Mouse (Mus musculus): ENCODE results near the gene Phf13. TPM values are rescaled to one million over a fixed set of nuclear protein-coding genes. Genes with fewer than 3 reads are reported as not detected.

Phf13 gene
- total RNA-seq, 1 experiment from 2014 or later: 19.0 TPM

DNA sequence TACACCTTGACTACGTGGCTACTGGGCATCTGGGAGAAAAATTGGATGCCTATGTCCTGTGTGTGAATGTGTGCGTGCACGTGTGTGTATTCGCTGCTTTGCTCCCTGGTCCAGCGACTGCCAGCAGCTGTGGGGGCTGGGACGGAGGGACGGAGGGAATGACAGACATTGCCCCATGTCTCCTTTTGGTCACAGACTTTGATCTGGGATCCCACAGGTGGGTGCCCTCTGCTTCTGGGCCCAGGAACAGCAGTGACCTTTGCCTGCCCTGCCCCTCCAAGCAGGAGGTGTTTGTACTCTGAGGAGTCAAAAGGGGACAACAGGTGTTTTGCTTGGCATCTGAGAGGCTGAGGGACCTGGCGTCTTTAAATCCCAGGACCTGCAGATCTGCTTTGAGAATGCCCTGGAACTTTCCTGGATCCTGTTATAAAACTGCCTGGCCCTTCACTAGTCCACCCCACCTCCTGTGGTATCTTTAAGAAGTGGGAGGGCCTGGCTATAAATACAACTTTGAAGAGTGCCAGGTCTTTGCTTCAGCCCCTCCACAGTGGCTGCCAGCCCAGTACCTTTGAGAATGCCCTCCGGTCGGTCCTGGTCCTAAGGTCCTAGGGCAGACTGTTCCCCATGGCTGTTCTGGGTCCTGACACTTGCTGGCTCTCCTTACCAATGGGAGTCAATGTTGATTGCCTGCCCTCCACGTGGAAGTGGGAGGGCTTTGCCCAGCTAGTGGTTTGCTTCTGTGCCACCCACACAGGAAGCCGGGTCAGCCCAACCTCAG lies 17.2 kb upstream of the Phf13 start:
- DNase-seq: no peak

- no peak for DNase-seq
Observed at GRCm38 (mm10) chr4:152012109-152012508, 16.1 kb upstream of the Phf13 start.

- DNase-seq: no peak
Observed at GRCm38 (mm10) chr4:152011171-152011760, 15.2 kb upstream of the Phf13 start.

- DNase-seq: no peak
Observed at GRCm38 (mm10) chr4:152010707-152011134, 14.7 kb upstream of the Phf13 start.

- DNase-seq: peak; percentile 54
Observed at GRCm38 (mm10) chr4:152010091-152010706, 14.1 kb upstream of the Phf13 start.

DNA sequence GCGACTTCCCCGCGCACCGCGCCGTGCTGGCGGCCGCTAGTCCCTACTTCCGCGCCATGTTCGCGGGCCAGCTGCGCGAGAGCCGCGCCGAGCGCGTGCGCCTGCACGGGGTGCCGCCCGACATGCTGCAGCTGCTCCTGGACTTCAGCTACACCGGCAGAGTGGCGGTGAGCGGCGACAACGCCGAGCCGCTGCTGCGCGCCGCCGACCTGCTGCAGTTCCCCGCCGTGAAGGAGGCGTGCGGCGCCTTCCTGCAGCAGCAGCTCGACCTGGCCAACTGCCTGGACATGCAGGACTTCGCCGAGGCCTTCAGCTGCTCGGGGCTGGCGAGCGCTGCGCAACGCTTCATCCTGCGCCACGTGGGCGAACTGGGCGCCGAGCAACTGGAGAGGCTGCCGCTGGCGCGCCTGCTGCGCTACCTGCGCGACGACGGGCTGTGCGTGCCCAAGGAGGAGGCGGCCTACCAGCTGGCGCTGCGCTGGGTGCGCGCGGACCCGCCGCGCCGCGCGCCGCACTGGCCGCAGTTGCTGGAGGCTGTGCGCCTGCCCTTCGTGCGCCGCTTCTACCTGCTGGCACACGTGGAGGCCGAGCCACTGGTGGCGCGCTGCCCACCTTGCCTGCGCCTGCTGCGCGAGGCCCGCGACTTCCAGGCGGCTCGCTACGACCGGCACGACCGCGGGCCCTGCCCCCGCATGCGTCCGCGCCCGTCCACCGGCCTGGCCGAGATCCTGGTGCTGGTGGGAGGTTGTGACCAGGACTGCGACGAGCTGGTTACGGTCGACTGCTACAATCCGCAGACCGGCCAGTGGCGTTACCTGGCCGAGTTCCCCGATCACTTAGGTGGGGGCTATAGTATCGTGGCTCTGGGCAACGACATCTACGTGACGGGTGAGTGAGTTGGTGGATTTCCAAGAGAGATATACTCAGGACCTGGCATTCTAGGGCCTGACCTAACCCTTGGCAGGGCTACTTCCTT lies 13.3 kb upstream of the Phf13 start:
- DNase-seq: peak; percentile 64

DNA sequence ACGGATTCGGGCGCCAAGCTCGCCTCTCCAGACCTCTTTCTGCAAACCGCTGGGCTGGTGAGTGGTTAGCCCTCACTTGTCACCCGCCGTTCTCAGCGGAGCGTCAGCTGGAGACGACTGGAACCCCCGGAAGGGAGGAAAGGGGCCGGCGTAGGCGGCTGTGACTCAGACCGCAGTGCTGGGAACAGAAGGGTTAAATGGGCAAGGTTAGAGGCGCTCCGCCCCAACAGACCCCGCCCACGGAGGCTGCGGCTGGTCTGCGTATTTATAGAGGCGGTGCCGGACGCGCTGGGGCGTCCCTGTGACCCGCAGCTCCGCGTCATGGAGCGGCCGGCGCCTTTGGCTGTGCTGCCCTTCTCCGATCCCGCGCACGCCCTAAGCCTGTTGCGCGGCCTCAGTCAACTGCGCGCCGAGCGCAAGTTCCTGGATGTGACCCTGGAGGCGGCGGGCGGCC lies 12.6 kb upstream of the Phf13 start, which contains the start of gene Klhl21:
Gene Klhl21, plus strand, starts transcription at position 182 of the 454 bp plus-strand sequence.
- DNase-seq: peak; percentile 95

GRCm38 (mm10) chr4:152008148-152008500 lies 12.1 kb upstream of the Phf13 start:
- no peak for DNase-seq

- DNase-seq: no peak
Observed at GRCm38 (mm10) chr4:152007481-152008147, 11.6 kb upstream of the Phf13 start.

DNA sequence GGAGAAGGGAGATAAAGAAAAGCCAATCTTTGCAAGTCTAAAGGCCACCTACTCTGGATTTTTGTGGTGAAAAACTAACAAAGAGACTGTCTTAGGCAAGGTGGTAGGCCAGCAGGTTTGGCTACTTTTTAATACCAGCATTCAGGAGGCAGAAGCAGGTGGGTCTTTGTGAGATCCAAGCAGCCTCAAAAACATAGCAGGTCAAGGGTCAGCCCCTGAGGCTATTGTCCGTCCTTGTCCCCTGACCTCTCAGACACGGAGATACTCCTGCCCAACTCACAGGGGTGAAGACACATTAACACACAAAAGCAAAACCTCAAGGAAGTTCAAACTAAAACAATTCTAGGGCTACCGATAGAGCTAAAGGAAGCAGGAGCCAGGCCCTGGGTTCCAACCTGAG lies 10.8 kb upstream of the Phf13 start:
- no peak for DNase-seq

DNA sequence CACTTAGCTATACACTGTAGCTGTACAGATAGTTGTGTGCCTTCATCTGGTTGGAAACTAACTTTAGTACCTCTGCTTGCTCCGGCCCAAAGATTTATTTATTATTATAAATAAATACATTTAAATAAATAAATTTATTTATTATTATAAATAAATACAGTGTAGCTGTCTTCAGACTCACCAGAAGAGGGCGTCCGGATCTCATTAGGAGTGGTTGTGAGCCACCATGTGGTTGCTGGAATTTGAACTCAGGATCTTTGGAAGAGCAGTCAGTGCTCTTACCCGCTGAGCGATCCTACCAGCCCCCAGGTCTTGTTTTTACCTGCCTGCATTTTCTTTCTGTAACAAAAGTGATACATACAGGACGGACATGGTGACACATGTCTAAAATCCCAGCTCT lies 10.1 kb upstream of the Phf13 start:
- DNase-seq: no peak

DNA sequence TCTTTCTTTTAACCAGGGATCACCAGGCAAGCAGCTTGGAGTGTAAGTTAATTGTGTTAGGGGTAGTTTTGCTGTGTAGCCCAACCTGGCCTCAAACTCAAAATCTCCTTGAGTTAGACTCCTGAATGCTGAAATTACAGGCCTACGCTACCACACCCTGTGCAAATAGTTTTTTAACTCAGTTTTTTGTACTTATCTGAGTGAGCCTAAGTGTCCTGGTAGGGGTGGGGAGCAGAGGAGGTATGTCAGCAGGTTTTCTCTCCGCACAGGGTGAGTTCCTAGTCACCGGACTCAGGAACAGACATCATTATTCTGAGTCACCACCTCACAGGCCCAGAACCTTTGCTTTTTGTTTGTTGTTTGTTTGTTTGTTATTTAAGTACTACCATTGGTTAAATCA lies 6.0 kb upstream of the Phf13 start:
- DNase-seq: no peak

DNA sequence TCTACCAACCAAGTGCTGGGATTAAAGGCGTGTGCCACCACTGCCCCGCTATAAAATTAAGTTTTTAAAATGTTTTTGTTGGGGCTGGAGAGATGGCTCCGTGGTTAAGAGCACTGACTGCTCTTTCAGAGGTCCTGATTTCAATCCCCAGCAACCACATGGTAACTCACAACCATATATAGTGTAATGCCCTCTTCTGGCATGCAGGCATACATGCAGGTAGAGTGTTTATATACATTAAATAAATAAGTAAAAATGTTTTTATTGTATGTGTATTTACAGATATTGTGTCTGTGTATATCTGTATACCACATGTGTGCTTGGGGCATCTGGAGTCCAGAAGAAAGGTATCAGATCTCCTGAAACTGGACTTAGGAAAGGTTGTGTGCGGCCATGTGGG lies 5.3 kb upstream of the Phf13 start:
- no peak for DNase-seq

DNA sequence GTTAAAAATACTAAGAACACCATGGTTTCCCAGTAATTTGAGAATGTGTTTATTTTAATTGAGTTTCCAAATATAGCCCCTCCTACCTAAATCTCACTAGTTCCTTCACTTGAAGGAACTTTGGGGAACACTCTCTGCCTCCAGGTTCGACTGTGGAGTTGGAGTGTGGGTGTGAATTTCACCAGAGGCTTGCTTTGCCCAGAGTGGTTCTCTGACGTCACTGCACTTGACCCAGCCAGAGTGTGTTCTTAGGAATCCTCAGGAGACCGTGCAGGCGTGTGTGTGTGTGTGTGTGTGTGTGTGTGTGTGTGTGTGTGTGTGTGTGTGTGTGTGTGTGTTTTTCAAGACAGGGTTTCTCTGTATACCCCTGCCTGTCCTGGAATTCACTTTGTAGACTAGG lies 4.8 kb upstream of the Phf13 start:
- no peak for DNase-seq

DNA sequence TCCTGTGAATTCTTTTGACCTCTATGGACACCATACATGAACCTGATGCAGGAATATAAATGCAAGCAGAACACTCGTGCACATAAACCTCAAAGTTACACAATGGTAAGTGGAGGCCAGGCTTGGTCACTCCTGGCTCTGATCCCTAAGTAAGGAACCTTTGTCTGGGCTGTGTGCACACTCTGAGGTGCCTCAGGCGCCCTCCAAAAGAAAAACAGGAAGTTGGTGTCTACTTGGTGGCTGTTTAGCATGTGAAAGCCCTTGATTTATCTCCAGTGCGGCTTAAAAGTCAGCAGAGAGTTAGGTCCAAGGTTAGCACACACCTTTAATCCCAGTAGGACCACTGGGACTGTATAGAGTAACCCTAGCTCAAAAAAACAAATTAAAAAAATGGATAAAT lies 3.4 kb upstream of the Phf13 start:
- DNase-seq: no peak

GRCm38 (mm10) chr4:151997701-151998100 lies 1.6 kb upstream of the Phf13 start:
- no peak for DNase-seq

GRCm38 (mm10) chr4:151996951-151997222 lies 829 bp upstream of the Phf13 start:
- no peak for DNase-seq

DNA sequence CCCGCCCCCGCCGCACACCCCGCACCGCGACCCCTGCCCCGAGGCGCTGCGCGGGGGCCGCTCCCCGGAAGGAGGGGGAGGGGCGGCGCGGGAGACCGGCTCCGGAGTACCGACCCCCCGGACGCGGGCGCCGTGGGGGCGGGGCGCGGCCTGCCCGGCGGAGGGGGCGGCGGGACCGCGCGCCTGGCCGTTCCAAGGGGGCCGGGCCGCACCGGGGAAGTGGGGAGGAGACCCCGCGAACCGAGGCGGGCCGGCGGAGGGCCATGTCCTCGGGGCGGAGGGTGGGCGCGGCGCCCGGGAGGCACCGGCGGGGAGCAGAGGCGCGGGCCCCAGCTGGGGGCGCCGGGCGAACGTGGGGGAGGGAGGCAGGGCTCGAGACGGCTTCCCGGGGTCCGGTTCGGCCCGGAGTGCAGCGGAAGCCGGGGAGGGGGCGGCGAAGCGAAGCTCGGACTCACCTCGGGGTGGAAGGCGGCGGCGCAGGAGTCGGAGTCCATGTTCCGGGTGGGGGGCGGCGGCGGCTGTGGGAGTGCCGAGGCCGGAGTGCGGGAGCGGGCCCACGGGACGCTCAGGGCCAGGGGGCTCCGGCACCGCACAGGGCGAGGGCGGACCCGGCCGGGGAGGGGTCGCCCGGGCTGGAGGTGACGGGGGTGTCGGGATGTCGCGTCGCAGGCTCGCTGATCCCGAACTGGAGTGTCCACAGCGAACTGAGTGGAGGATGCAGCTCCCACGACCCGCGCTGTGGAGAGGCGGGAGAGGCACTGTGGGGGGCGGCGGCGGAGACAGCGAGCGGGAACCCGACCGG lies 486 bp downstream of the Phf13 start:
- DNase-seq: peak; percentile 39

DNA sequence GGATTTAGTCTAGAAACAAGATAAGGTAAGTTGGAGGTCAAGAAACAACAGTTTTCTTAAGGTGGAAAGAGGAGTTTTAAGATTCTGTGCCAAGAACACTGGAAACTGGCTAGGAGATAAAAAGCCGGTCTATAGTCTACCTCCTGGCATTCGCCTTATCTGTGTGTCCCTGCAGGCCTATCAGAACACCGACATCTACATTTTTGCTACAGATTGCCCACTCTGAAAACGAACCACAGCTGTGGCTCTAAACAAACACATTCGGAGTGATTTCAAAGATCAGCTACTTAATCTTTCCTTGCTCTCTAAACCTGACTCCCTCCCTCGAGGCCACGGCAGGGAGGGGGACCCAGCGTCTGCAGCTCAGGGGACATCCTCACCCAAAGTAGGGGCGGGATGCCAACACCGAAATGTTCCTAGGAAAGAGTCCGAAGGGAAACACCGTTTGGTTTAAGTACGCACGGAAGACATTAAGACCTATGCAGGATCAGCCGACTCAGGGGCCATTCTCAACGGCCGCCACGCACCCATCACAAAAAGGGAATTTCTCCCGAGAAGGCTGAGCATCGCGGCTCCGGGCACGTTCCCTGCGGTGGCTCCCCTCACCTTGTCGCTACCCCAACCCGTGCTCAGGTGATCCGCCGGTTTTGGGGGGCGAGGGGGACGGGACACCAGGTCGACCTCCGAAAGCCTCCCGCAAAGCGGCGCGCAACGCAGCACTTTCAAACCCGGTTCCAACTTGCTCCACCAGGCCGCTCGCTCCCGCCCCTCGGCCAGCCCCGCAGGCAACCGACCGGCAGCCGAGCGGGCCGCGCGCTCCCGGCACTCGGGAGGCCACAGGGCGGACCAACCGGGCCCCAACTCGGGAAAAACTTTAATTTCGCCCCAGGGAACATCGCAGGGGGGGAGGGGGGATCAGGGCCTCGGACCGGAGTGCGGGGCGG lies 1.6 kb downstream of the Phf13 start:
- DNase-seq: peak; percentile 58

DNA sequence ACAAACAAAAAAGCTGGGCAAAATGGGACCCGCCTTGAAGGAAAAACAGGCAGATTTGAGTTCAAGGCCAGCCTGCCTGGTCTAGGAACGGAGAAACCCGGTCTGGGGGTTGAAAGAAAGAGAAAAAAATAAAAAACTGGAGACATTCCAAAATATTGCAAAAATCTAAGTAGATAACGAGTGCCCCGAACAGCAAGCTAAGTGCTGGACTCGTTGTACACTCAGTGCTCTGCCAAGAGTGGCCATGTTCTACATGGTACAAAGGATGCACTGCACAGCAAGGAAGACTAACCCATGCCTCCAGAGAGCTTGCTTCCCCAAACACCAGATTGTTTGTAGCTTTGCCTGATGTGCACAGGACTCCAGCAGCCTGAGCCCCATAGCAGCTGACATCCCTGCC lies 3.0 kb downstream of the Phf13 start:
- DNase-seq: no peak
